Mouse (Mus musculus) embryonic stem cell, embryonic (primary cell): ENCODE results near the gene Zfp612.

Experiments used
- CTCF ChIA-PET, 4 experiments: fragments of 300-600 bp in 2 of 4; fragments of 350-600 bp in 2 of 4; sonication (Branson Sonifier 250); formaldehyde crosslinking; loops; one replicate each; lab custom pipeline; 2022; ENCODE audit warnings: inconsistent platforms in 2 of 4; lab: Charles Lee
- POLR2A ChIA-PET, 4 experiments: fragments of 300-600 bp in 2 of 4; fragments of 350-600 bp in 2 of 4; sonication (Branson Sonifier 250); formaldehyde crosslinking; loops; one replicate each; lab custom pipeline; 2022; ENCODE audit warnings: antibody characterized with exemption in 4 of 4, inconsistent platforms in 1 of 4; lab: Charles Lee

The Zfp612 gene

GRCm38 (mm10) chr8:110079282-110080221 is at the start of gene Zfp612:
Gene Zfp612 (plus strand): TSS chr8:110079746.
- CTCF ChIA-PET: interaction anchor here in 2 of 4 experiments (0.6 to 1.6 kb wide), 5 partner anchors 8 to 132 kb away, joined by 3 to 6 read pairs (median 4); no protein-coding TSS in a partner anchor
- POLR2A ChIA-PET: interaction anchor here in 3 of 4 experiments (0.5 to 1.2 kb wide), 8 partner anchors 10 to 467 kb away, joined by 3 to 4 read pairs (median 3); no protein-coding TSS in a partner anchor

GRCm38 (mm10) chr8:110033771-110034170 is 45.8 kb upstream of the Zfp612 start:
- POLR2A ChIA-PET: interaction anchor here in 2 of 4 experiments (0.6 to 0.7 kb wide), 2 partner anchors 93 to 405 kb away, joined by 3 to 5 read pairs; no protein-coding TSS in a partner anchor
- CTCF ChIA-PET: interaction anchor here in 1 of 4 experiments (0.6 to 0.7 kb wide), 2 partner anchors 10 to 653 kb away, joined by 3 to 15 read pairs; no protein-coding TSS in a partner anchor

- ChIA-PET POLR2A (interaction anchor here in 1 of 4 experiments (0.5 kb wide), 1 partner anchor 13 kb away, joined by 3 read pairs; no protein-coding TSS in a partner anchor), CTCF (no interaction called here)
Measured at GRCm38 (mm10) chr8:110034331-110034730, 45.2 kb upstream of the Zfp612 start.

- ChIA-PET CTCF (no interaction called here), POLR2A (no interaction called here)
Measured at GRCm38 (mm10) chr8:110036156-110036555, 43.4 kb upstream of the Zfp612 start.

GRCm38 (mm10) chr8:110039216-110039615 is 40.3 kb upstream of the Zfp612 start:
- CTCF ChIA-PET: interaction anchor here (0.6 to 1.3 kb wide), 4 partner anchors 37 to 1642 kb away, joined by 3 to 4 read pairs (median 4); no protein-coding TSS in a partner anchor
- POLR2A ChIA-PET: interaction anchor here in 1 of 4 experiments (0.6 kb wide), 1 partner anchor 17 kb away, joined by 3 read pairs; no protein-coding TSS in a partner anchor

- ChIA-PET POLR2A (no interaction called here), CTCF (interaction anchor here in 1 of 4 experiments (1.3 kb wide), 1 partner anchor 37 kb away, joined by 3 read pairs; no protein-coding TSS in a partner anchor)
Measured at GRCm38 (mm10) chr8:110039659-110040058, 39.9 kb upstream of the Zfp612 start, which contains the start of gene Chst4. Gene Chst4 (minus strand): TSS chr8:110039740.

GRCm38 (mm10) chr8:110040509-110040908 is 39.0 kb upstream of the Zfp612 start:
- CTCF ChIA-PET: interaction anchor here in 1 of 4 experiments (1.3 kb wide), 1 partner anchor 38 kb away, joined by 3 read pairs; no protein-coding TSS in a partner anchor

GRCm38 (mm10) chr8:110051208-110051607 is 28.3 kb upstream of the Zfp612 start:
- POLR2A ChIA-PET: no interaction called here

More at GRCm38 (mm10) chr8:110040509-110040908, 39.0 kb upstream of the Zfp612 start:
- POLR2A ChIA-PET: interaction anchor here in 2 of 4 experiments (0.6 kb wide), 2 partner anchors 53 to 255 kb away, joined by 3 read pairs; no protein-coding TSS in a partner anchor

GRCm38 (mm10) chr8:110058207-110058606 is 21.3 kb upstream of the Zfp612 start:
- ChIA-PET POLR2A (no interaction called here), CTCF (interaction anchor here in 1 of 4 experiments (1.6 kb wide), 1 partner anchor 13 kb away, joined by 4 read pairs; no protein-coding TSS in a partner anchor)

More at GRCm38 (mm10) chr8:110051208-110051607, 28.3 kb upstream of the Zfp612 start:
- CTCF ChIA-PET: no interaction called here

- ChIA-PET CTCF (interaction anchor here in 1 of 4 experiments (0.9 to 1.9 kb wide), 3 partner anchors 63 to 528 kb away, joined by 3 to 8 read pairs (median 3); partner anchors contain the start of gene Marveld3), POLR2A (interaction anchor here in 1 of 4 experiments (0.6 kb wide), 1 partner anchor 180 kb away, joined by 3 read pairs; no protein-coding TSS in a partner anchor)
Measured at GRCm38 (mm10) chr8:110064161-110064560, 15.4 kb upstream of the Zfp612 start.

- ChIA-PET CTCF (interaction anchor here in 2 of 4 experiments (0.6 to 1.9 kb wide), 4 partner anchors 64 to 529 kb away, joined by 3 to 10 read pairs (median 6); partner anchors contain the start of gene Marveld3 (in 1 of the 2)), POLR2A (interaction anchor here in 1 of 4 experiments (1.5 kb wide), 1 partner anchor 19 kb away, joined by 3 read pairs; no protein-coding TSS in a partner anchor)
Measured at GRCm38 (mm10) chr8:110064606-110065365, 14.8 kb upstream of the Zfp612 start.

- CTCF ChIA-PET: interaction anchor here in 3 of 4 experiments (0.6 to 1.9 kb wide), 5 partner anchors 63 to 140 kb away, joined by 3 to 10 read pairs (median 4); partner anchors contain the start of gene Marveld3 (in 1 of the 3)
- POLR2A ChIA-PET: interaction anchor here in 2 of 4 experiments (0.7 to 1.5 kb wide), 2 partner anchors 20 to 95 kb away, joined by 3 read pairs; no protein-coding TSS in a partner anchor
Measured at GRCm38 (mm10) chr8:110065676-110066075, 13.9 kb upstream of the Zfp612 start.

- CTCF ChIA-PET: interaction anchor here in 2 of 4 experiments (0.6 to 0.7 kb wide), 2 partner anchors 98 to 177 kb away, joined by 3 to 4 read pairs; no protein-coding TSS in a partner anchor
- POLR2A ChIA-PET: interaction anchor here in 1 of 4 experiments (0.7 kb wide), 1 partner anchor 10 kb away, joined by 3 read pairs; the partner anchor contains the start of gene Zfp612
Measured at GRCm38 (mm10) chr8:110069706-110070105, 9.8 kb upstream of the Zfp612 start.

GRCm38 (mm10) chr8:110071600-110071999 is 7.9 kb upstream of the Zfp612 start:
- ChIA-PET CTCF (interaction anchor here (0.6 to 1.2 kb wide), 12 partner anchors 8 to 457 kb away, joined by 3 to 12 read pairs (median 4); partner anchors contain the start of genes Marveld3 (in 3 of the 4), Pkd1l3 (in 1 of the 4) and Zfp612 (in 1 of the 4)), POLR2A (no interaction called here)

GRCm38 (mm10) chr8:110074496-110074895 is 5.0 kb upstream of the Zfp612 start:
- ChIA-PET CTCF (no interaction called here), POLR2A (interaction anchor here in 1 of 4 experiments (1.6 kb wide), 1 partner anchor 105 kb away, joined by 3 read pairs; no protein-coding TSS in a partner anchor)

GRCm38 (mm10) chr8:110082416-110083105 is 3.0 kb downstream of the Zfp612 start:
- ChIA-PET POLR2A (interaction anchor here in 2 of 4 experiments (0.5 to 0.8 kb wide), 3 partner anchors 17 to 255 kb away, joined by 3 read pairs; partner anchors contain the start of gene Phlpp2 (in 1 of the 2)), CTCF (interaction anchor here in 3 of 4 experiments (0.5 to 1.3 kb wide), 4 partner anchors 9 to 304 kb away, joined by 3 to 24 read pairs (median 3); partner anchors contain the start of gene Ap1g1 (in 1 of the 3))
